Mouse (Mus musculus): Measurements from ENCODE around the gene Ttc30a1. TPM values are rescaled to one million over a fixed set of nuclear protein-coding genes. Genes with fewer than 3 reads are reported as not detected.
A peak's percentile ranks its signal among the peaks of the same experiment; 100 is the strongest.
"Not testable (repeated sequence)": the region's sequence is repeated elsewhere in the genome, so short reads cannot be mapped to it uniquely, and the experiment has no call there.

Ttc30a1 gene
- total RNA-seq, 2 experiments from 2014 or later: 3.4 to 3.6 TPM

DNA sequence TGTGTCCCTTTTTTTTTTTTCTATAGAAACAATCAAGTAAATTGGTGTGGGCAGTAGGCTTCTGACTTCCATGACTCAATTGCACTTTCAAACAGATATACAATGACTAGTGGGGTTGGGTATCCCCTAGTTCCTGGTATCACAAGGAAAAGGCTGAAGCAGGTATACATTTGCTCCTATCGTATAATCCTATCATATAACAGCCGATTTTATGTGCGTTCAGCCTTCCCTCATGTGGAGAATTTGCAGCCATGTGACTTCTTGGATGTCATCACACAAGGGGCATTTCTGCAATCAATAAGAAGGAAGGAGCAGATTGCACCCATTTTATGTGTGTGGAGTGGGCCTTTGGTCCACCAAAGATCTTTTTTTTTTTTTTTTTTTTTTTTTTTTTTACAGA is 1.3 kb upstream of the Ttc30a1 start:
- no peak for DNase-seq

DNA sequence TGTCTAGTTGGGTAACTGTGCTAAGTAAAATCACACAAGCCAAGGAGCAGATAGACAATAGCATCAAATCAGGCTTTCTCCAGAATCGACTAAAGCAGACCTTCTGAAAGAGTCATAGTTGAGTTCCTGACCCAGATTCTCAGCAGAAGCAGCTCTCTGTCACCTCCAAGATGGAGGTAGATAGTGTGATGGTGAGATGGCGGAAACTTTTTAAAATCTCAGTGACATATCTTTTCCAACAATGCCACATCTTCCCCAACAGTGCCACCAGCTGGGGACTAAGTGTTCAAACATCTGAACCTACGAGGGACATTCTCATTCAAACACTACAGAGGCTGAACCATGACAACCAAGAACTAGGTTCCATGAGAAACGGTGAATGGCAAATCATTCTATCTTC is 859 bp upstream of the Ttc30a1 start:
- DNase-seq: no peak

DNA sequence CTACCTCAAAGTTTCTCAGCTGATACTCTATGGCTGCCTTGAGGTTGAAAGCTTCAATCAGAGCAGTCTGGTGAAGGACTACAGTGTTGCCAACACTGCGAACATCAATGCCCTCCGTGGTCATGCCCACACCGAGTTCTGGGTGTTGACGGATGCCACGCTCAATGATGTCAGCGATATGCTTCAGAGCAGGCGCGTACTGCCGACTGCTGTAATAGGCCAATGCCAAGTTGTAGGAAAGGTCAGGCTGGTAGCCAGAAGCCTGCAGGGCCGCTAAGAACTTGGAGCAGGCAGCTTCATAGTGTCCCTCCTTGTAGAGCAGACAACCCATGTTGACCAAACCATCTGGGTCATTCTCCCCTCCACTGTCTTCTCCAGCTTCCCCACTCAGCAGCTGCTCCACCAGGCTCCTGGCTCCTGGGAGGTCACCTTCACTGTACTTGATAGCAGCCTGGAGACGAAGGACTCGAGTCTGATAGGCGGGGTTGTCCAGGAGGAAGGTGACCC is 781 bp downstream of the Ttc30a1 start:
- not testable (repeated sequence) for DNase-seq

DNA sequence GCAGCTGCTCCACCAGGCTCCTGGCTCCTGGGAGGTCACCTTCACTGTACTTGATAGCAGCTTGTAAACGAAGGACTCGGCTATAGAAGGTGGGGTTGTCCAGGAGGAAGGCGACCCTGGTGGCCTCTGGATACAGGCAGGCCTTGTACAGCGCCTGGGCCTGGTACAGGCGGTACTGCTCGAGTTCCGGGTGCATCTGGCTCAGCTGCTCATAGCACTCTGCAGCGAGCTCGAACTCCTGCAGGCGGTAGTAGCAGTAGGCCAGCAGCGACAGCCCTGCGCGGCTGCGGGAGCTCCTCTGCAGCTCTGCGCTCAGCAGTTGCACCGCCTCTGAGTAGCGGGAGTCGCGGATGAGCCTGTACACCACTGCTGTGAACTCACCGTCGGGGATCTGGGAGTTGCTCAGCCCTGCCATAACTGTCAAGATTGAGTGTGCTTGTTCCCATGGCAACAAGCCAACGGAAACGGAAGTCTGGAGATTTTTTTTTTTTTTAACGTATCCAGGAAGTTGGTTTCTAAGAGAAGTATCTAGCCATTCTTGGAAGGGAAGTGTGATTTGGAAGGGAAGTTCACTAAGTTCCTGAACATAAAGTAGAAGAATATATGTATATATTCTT is 3.9 kb downstream of the Ttc30a1 start, which contains the start of gene Ttc30a2:
TSS of gene Ttc30a2 (minus strand) at position 419 of the 617 bp plus-strand sequence.
- DNase-seq: not testable (repeated sequence)

DNA sequence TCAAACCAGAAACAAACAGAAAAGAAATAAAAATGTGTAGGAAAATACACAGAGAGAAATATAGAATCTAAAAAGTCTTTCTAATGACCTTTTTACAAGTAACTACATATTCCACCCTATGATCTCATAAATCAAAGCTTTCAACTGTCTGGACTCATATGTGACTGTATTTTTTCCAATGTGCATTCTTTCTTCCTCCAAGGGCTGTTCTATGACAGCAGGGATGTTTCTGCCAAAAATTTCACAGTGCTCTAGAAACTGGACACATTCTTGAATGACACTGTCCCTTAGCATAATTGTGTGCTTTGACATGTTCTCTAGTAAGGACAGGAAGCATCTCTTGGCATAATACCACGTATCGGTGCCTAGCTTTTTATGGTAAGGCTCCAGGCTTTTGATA is 5.7 kb downstream of the Ttc30a1 start:
- DNase-seq: not testable (repeated sequence)

DNA sequence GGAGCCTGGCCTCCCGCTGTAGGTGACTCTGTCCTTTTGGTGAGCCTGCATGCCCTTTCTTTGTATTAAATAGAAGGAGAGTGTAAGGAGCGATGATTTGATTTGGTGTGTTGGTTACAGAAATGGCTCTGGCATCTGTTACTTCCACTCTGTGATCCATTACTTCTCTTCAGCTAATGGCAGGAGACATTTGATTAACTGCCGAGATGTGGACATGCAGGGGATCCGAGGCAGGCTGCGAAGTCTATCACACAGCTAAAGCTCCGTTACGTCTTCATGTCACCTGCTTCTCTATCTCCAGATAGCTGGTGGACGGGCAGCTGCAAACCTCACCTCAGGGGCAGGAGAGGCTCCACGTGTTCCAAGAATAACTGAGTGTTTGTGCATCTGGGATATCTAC is 7.6 kb downstream of the Ttc30a1 start:
- DNase-seq: no peak

DNA sequence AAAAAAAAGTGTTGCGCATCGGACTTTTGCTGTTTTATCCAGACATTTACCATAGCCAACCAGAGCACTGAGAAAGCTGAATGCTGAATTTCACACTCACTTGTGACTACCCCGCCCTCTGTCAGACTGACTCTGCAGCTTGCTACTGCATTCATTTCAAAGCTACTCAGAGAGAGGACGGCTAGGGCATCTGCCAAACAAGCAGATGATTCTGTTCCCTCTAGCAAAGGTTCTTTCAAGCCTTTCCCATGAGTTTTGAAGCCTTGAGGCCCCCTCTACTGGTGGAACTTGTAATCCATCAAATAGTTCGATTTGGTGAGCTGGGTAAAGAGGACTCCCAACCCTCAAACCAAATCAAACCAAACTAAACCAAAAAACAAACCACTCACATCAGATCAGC is 16.8 kb downstream of the Ttc30a1 start:
- DNase-seq: peak; percentile 67 to 72

DNA sequence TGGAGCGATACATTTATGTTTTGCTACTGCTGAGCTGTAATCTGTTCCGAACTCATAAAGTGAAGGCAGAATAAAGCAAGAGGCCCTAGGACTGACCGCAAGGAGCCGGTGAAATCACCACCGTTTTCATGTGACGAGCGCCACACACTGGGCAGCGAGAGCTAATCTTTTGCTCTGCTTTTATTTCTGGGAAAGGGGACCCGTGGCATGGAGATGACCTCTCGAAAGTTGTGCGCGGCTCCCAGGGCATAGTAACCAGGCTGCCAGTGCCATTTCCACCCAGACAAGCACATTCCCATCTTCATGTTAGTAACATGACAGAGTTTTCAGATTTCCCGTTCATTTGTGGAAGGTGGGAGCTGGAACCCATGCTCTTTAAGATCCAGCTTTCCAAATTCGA is 17.3 kb downstream of the Ttc30a1 start:
- peak in 1 of 2 experiments; percentile 51 for DNase-seq

DNA sequence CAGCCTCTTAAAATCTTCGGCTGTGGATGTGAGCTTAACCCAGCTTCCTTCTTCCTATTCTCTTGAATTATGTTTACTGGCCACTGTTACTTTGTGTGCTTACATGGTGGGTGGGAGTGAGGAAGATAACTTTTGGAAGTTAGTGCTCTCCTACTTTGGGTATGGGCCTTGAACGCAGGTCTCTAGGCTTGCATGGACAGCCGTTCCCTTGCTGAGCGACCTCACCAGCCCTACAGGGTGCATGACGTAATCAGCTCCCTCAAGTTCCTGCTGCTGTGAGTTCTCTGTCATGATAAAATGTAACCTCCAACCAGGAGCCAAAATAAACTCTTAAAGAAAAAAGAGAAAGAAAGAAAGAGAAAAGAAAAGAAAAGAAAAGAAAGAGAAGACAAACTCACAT is 17.7 kb downstream of the Ttc30a1 start:
- DNase-seq: no peak

DNA sequence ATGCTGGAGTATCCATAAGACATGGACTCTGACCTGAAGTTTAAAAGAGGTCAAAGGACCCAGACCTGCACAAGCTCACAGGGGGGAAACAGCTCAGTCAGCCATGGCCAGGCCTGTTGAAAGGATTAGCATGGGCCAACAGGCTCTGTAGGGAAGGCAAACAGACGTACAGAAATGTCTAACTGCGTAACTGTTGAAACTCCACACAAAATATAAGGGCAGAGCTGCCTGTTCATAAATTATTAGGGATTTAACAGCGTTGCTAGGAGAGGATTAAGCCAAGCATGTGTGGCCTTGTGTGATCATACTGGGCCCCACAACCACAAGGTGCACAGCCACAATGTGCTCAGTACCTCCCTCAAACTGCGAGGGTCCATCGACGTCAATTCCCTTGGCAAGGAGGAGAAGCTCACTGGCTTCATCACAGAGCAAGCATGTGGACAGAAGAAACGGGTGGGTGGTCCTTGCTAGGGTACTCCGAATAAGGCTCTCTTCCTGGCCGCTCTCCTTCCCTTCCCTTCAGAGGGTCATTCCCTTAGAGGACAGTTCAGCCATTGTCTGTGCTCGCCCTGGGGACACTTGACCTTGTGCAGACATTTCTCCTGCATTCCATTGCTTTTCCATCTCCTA is 18.4 kb downstream of the Ttc30a1 start:
- no peak for DNase-seq

DNA sequence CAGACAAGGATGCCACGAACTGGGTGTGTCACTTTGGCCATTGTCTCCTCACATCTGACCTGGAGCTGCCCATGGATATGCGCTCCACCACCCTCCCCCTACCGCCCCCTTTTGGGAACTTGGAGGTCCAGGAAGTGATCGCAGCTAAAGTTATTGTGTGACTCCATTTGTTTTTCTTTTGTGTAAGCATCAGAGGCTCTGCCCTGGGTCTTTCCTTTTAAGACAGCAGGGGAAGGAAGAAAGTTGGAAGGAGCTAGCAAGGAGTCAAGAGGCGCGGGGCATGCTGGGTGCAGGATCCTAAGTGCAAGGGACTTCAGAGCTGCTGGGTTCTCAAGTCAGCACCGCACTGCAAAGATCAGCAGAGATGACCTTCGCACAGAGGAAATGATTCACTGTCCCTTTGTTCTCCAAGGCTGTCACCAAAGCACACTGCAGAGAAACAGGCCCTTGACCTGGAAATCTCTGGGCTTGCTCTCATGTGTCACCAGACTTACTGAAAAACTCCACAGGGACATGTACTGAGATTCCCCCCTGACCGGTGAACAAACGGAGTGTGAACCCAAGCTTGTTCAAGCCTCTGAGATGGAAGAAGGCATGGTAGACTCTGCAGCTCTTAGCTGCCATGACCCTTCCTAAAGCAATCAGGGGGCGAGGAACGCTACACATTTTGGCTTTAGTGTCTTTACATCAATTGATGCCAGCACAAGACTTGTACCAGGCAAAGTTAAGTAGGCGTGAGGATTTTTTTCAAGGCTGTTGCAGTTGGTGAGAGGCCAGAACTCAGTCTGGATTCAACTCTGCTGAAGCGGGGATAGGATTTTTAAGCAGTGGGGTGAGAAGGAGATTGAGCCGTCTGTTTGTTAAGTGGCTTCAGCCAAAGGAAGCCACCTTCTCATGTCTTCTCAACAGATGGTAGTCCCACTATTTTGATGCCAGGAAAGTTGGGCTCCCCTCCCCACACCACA is 21.1 kb downstream of the Ttc30a1 start:
- no peak for DNase-seq

DNA sequence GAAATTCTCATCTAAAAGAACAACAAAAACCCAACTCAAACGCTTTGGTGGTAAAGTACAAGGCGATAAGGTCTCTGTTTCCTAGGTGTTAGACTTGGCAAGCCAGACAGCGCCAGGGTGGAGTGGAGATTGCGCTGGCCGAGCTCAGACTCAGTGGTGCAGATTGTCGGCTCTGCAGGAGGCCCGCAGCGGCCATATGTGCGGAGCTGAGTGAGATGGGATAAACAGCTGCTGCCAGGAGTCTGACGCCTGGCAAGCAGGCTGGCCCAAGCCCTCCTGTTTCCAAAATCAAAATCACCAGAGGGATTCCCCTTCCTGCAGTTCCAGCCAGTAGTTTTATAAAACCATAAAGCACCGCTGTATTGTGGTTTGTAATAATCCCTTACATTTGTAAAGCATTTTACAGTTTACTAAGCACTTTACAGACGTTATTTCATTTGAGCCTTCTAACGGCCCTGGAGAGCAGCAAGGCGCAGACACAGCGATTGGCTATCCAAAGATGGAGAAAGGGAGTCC is 21.9 kb downstream of the Ttc30a1 start:
- no peak for DNase-seq

DNA sequence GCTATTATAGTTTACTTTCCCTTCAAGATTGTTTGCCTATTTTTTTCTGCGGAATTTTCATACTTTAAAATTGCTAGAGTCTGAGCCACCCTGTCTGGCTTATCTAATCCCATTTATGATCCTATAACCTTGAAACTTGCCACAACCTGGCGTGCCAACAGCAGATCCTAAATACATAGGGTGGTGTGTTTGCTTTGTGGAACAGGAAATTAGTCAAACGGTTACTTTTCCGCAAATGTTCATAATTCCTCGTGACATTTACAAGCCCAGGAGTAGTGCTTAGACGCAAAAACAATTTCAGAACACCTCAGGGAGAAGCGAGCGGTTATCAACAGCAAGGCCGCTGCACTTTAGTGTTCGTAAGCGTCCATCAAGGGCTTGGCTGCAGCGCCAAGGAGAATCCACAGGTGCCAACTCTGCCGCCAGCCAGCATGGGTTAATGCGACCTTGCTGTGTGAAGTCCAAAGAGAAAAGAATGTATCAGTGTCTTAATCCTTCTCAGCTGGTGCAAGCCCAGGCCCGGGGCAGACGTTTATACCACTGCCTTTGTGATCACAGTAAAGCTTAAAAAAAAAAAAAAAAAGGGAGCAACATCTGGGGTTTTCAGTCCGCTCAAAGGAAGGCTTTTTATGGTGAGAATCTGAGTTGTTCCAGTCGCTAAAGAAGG is 22.5 kb downstream of the Ttc30a1 start:
- DNase-seq: no peak

DNA sequence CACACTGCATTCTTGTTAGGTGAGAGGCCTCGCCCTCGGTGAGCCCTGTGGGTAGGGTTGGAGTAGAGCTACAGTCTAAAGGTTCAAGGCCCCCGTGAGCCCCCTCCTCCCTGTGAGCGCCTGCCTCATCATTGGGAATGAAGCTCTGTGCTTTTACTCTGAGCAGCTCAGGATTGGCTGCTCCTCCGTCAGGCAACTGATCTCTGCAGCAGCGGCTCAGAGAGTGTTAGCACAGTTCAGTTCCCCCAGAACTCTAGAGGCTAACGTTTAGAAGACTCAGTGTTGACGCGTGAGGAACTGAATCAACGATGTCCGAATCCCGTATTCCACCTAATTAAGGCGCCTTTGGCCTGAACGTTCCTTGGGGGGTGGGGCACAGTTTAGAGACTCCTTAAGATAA is 26.1 kb downstream of the Ttc30a1 start:
- DNase-seq: no peak

DNA sequence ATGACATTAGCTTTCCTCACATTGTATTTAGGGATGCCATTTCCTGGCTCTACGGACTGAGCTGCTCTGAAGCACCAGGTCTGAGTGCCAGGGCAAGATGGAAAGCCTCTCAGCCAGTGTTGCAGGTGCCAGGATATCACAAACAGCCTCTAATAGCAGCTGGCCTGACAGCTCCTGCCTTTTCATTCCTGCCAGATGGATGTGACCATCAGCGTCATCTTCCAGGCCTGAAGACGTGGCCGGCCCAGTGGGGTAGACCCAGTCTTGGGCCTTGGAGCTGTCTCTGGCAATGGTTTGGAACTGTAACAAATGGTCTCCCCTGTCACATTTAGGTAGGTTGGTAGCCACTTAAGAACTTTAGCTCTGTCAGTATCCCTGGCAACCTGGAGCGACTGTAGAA is 28.4 kb downstream of the Ttc30a1 start:
- no peak for DNase-seq

DNA sequence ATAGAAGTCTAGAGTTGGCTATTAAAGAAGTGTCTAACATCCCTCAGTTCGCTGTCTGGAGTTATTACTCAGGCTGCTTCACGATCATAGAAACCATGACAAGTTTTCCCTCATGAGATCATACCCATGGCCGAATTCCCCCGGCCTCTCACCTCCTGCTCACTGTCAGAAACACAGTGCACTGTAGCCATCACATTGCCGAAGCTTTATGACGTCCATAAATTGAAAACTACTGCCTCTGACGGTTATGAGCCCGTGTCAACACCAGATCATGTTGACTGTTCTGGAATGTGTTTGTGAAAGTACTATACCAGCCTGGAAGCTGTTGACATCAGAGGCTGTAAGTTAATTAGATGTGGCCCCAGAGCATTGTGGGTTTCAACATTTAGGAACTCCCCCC is 31.1 kb downstream of the Ttc30a1 start:
- DNase-seq: no peak

DNA sequence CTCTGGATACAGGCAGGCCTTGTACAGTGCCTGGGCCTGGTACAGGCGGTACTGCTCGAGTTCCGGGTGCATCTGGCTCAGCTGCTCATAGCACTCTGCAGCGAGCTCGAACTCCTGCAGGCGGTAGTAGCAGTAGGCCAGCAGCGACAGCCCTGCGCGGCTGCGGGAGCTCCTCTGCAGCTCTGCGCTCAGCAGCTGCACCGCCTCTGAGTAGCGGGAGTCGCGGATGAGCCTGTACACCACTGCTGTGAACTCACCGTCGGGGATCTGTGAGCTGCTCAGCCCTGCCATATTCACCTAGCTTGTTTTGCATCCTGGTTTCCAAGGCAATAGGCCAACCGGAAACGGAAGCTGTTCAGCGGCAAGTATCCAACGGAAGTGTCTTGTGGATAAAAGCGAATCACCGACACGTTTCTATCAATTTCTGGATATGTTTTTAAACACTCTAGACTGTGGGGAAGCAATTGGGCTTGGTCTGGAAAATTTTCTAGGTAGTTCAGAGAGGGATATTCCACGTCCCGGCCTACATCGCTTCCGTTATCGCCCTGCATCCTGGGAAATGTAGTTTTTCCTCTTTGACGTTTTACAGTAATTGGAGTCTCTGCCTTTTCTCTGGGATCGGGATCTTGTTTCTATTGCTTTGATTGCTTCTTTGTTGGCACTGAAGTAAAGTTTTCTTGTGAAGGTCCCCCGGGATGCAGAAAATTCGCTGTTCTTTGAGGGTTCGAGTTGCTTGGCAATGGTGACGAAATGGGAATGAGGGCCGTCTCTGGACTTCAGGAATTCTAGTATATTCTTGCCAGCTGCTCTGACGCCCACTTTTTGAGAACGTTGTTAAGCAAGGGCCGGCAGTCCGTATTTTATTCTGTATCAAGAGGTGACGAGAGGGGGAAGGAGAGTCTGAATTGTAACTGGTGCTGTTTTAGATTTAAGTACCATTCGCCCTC is 43.4 kb downstream of the Ttc30a1 start, which contains the start of gene Ttc30b:
TSS of gene Ttc30b (minus strand) at position 469 of the 947 bp plus-strand sequence.
- peak; percentile 78 to 79 for DNase-seq

DNA sequence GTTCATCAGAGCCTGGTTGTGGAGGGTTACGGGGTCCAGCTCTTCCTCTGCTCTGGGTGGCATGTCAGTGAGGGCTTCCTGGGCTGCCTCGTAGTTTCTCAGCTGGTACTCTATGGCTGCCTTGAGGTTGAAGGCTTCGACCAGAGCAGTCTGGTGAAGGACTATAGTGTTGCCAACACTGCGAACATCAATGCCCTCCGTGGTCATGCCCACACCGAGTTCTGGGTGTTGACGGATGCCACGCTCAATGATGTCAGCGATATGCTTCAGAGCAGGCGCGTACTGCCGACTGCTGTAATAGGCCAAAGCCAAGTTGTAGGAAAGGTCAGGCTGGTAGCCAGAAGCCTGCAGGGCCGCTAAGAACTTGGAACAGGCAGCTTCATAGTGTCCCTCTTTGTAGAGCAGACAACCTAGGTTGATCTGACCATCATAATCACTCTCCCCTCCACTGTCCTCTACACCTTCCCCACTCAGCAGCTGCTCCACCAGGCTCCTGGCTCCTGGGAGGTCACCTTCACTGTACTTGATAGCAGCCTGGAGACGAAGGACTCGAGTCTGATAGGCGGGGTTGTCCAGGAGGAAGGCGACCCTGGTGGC is 44.1 kb downstream of the Ttc30a1 start:
- not testable (repeated sequence) for DNase-seq

DNA sequence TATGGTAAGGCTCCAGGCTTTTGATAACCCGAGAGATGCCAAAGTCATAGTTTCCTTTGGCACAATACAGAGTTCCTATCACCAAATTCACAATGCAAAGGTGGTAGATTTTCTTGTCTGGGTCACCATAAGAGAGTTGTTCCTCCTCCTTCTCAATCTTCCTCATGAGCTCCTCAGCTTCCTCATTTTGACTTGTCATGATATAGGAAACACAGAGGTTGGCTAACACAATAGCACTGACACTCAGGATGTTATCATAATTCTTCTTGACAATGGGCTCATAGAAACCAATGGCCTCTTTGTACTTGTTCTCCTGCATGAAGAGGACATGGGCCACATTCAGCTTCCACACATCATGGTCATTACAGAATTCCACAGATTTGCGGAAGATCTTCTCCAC is 45.1 kb downstream of the Ttc30a1 start:
- DNase-seq: not testable (repeated sequence)

DNA sequence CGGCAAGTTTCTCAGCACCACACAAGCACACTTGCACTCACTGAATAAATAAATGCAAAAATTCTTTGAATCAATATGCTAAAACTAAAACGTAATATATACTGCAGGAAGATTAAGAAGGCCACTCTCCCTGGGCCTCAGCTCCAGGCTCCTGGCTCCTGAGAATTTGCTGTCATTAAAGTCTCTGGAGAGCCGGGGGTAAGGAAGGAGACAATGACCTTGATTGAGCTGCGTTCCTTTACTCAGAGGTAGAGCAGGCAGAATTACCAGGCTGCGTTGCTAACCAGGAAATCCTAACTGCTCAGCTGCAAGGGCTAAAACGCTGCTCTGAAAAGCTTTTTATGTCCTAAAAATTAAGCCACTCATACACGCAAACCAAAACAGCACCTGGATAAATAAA is 48.2 kb downstream of the Ttc30a1 start:
- no peak for DNase-seq

DNA sequence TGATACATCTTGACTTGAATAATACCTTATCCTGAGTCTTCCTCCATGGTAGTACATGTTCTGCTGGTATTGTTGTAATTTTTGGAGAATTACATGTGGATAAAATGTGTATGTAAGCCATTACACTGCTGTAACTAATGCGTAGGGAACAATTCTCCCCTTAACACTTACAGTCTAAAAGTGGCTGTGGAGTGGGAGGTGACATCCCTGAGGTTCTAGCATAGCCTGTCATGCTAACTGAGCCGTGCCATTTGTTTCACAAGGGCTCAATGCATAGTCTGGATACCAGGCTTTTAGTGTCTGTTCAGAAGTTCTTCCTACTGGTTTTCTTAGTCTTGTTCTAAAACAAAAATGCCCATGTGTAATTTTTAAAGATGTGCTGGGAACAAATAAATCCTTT is 50.8 kb downstream of the Ttc30a1 start:
- no peak for DNase-seq

All from layer of hippocampus, postnatal 36 days (tissue).